Mouse (Mus musculus): ENCODE data around the gene Galnt10.

DNA sequence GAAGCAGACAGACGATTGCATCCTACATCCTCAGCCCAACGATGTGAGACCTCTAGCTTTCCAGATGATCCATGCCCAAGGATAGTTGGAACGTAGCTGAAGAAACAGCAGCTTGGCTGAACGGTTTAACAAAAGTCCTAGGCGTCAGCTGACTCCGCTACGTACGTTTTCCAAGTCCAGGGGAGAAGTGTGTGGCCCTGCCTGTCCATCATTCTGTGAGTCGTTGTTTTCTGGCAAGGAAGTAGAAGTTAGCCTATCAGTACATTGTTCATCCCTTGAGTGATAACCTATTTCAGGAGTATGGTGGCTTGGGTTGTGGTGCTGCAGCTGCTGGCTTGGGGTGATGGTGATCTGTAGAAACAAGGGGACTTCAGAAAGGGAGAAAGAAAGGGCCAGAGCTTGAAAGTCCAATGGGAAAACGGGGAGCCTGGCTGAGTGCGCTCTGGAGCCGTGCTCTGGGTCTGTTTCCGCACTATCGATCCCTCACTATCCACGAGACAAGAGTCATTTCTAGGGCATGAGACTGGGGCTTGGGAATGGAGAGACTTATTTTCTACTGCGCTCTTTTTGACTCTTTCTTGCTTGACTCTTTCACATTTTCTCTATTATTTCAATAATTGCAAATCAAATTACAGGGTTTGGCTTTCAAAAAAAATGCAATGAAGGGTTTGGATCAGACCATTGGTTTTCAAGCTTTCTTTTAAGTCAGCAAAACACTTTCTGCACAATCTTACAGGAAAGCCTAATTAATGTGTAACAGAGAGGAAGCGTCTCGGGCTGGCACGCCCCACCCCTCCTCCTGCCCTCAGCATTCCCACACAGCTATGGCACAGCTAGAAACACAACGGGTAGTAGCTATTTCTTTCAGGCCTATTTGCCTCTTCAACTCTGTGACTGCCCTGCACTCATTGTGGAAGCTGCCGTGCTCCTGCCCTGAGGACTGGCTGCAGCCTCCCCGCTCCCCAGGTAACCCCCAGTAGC is 63.2 kb downstream of the Galnt10 start:
- TF ChIP-seq POLR2A (IDR thresholded peaks at IDR 0.05; ENCODE audit: low read depth, low read length): no peak
- TF ChIP-seq CTCF (IDR thresholded peaks at IDR 0.05; ENCODE audit: extremely low read depth, insufficient read length, insufficient replicate concordance, low read depth, low read length): no peak
